Mouse (Mus musculus) myocyte (in vitro differentiated cells): ENCODE data around the gene Copa.

Experiments
- POLR2A ChIP-seq: IDR thresholded peaks from one replicate; pipeline ENCODE4 v1.6.1; 2011; ENCODE audit warnings: low read depth, mild to moderate bottlenecking, control low read depth, moderate library complexity; ENCODE audit not compliant: insufficient read length
- POLR2AphosphoS2 ChIP-seq: IDR thresholded peaks from one replicate; pipeline ENCODE4 v1.6.1; 2011; ENCODE audit warnings: low read depth, control low read depth; ENCODE audit not compliant: insufficient read length
- SRF ChIP-seq: IDR thresholded peaks from one replicate; pipeline ENCODE4 v1.6.1; 2011; ENCODE audit warnings: low read depth; ENCODE audit not compliant: control insufficient read depth, insufficient read length
- USF1 ChIP-seq: IDR thresholded peaks from one replicate; pipeline ENCODE4 v1.6.1; 2011; ENCODE audit warnings: low read depth, mild to moderate bottlenecking, control low read depth, moderate library complexity

DNA sequence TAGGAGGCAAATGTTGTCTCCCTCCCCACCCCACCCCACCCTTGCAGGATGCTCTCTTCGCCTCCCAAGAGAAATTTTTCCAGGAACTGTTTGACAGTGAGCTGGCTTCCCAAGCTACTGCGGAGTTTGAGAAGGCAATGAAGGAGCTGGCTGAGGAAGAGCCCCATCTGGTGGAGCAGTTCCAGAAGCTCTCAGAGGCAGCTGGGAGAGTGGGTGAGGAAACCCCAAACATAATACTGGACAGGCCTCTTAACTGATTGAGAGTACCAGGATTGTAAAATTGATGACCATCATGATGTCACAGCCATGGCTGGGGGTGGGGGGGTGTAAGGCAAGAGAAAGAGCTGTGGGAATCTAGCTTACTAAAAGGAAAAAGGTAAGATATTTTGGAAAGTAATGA is 46.8 kb downstream of the Copa start:
- TF ChIP-seq POLR2A (no peak), SRF (no peak), USF1 (no peak), POLR2AphosphoS2 (no peak)
